Mouse (Mus musculus): ENCODE data around the gene Vmn1r8.
"Not testable (repeated sequence)": the region's sequence is repeated elsewhere in the genome, so short reads cannot be mapped to it uniquely, and the experiment has no call there.

The Vmn1r8 gene

DNA sequence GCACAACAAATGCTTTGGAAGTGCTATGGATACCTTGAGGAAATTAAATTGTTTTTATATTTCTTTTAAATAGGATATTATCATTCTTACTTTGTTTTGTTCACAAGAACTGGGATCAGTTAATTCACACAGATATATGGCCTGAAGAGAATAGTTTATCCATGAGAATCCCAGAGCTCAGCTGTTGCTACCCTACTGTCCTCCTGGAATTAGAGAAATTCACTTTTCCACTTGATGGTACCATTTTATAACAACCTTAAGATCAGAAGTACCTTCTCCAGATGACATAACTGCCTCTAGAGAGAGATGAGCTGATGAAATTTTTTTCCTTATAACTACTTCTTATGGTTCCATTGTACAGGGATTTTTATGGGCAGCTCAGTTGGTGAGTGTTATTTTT, at the start of gene Vmn1r8:
Vmn1r8 (plus strand) TSS at position 301 of the 400 bp plus-strand sequence.
- DNase-seq (ENCODE audit: low spot score in 2 of 2): no peak

- DNase-seq (ENCODE audit: low spot score in 2 of 2): no peak
These were observed 35.1 kb upstream of the Vmn1r8 start, which contains the start of gene Vmn1r6 for GRCm38 (mm10) chr6:56996943-56997342. TSS of gene Vmn1r6 (plus strand) at chr6:56997243.

- DNase-seq (ENCODE audit: low spot score in 2 of 2): not testable (repeated sequence)
These were observed 6.9 kb upstream of the Vmn1r8 start, which contains the start of gene Vmn1r7 for GRCm38 (mm10) chr6:57025224-57025623. TSS of gene Vmn1r7 (minus strand) at chr6:57025324.

GRCm38 (mm10) chr6:57034674-57035073, 2.6 kb downstream of the Vmn1r8 start:
- no peak for DNase-seq (ENCODE audit: low spot score in 2 of 2)

DNA sequence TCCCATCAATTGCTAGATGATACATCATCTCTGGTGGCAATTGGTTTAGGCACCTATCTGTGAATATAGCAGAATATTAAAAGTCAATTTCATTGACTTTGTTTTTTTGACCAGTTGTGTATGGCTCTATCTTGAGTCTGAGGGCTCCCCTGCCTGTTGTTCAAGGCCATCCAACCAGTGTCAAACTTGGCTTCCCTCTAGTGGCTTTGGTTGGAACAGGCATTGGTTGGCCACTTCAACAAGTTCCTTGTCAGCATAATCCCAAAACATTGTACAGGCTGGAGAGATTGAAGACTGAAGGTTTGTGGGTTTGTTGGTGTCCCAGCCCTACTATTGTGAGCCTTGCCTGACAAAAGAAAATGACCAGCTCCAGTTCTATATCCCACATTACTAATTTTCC, 31.6 kb downstream of the Vmn1r8 start:
- no peak for DNase-seq (ENCODE audit: low spot score in 2 of 2)

DNA sequence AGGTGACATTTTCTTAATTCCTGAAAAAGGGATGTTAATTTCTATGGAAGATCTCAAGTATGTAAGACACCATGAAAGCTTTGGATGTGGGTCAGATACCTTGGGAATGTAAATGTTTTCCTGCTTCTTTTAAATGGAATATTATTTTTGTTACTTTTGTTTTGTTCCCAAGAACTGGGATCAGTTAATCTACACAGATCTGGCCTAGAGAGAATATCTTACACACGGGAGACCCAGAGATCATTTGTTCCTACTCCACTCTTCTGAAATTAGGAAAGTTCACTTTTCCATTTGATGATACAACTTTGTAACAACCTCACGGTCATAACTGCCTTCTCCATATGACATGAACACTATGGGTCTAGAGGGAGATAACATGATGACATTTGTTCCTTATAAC, 34.4 kb downstream of the Vmn1r8 start, which contains the start of gene Vmn1r9:
Vmn1r9 (plus strand) TSS at position 301 of the 400 bp plus-strand sequence.
- no peak for DNase-seq (ENCODE audit: low spot score in 2 of 2)

Data from right cerebral cortex, postnatal 10 days (tissue).